Mouse (Mus musculus) forebrain, embryonic 11.5 days (tissue): ENCODE results near the gene Fam217a. TPM values are rescaled to one million over a fixed set of nuclear protein-coding genes. Genes with fewer than 3 reads are reported as not detected.
"Not testable (repeated sequence)": the region's sequence is repeated elsewhere in the genome, so short reads cannot be mapped to it uniquely, and the experiment has no call there.

Experiments
- ATAC-seq: fragments of 200-750 bp; cut with Nextera tagmentation; replicated peaks from 2 replicates; pipeline ENCODE4 v1.8.0; 2017; ENCODE audit warnings: moderate TSS enrichment; ENCODE audit not compliant: low FRiP score
- DNase-seq: peaks from one replicate; pipeline ENCODE4 v3.0.0-alpha.2; 2017; ENCODE audit warnings: low spot score
- H3K27ac ChIP-seq: fragments of 300-500 bp; sonication (generic); 2 replicates; pipeline ENCODE4 v1.5.1; 2014; ENCODE audit warnings: low read depth, low read length
- H3K27me3 ChIP-seq: fragments of 300-500 bp; sonication (generic); 2 replicates; pipeline ENCODE4 v1.6.1; 2014; ENCODE audit warnings: mild to moderate bottlenecking, low read length, mixed read lengths; ENCODE audit not compliant: control insufficient read depth, insufficient read depth
- H3K36me3 ChIP-seq: fragments of 300-500 bp; sonication (generic); 2 replicates; pipeline ENCODE4 v1.6.1; 2014; ENCODE audit warnings: mild to moderate bottlenecking, low read length, moderate library complexity, mixed read lengths; ENCODE audit not compliant: control insufficient read depth, insufficient read depth
- H3K4me1 ChIP-seq: fragments of 300-500 bp; sonication (generic); replicated peaks from 2 replicates; pipeline ENCODE4 v1.6.1; 2014; ENCODE audit warnings: low read length, mixed read lengths; ENCODE audit not compliant: control insufficient read depth, insufficient read depth
- H3K4me2 ChIP-seq: fragments of 300-500 bp; sonication (generic); 2 replicates; pipeline ENCODE4 v1.6.1; 2014; ENCODE audit warnings: low read depth, mild to moderate bottlenecking, low read length, moderate library complexity, mixed read lengths; ENCODE audit not compliant: severe bottlenecking
- H3K4me3 ChIP-seq: fragments of 300-500 bp; sonication (generic); 2 replicates; pipeline ENCODE4 v1.5.1; 2014; ENCODE audit warnings: low read depth, low read length
- H3K9ac ChIP-seq: fragments of 300-500 bp; sonication (generic); 2 replicates; pipeline ENCODE4 v1.6.1; 2014; ENCODE audit warnings: low read length
- H3K9me3 ChIP-seq: fragments of 300-500 bp; sonication (generic); 2 replicates; pipeline ENCODE4 v1.6.1; 2016; ENCODE audit warnings: low read length, mixed read lengths; ENCODE audit not compliant: control insufficient read depth
- WGBS: fragments of 180-500 bp; shearing (Covaris S2); extraction: QIAGEN DNeasy Blood & Tissue Kit; methylation state at CpG from one replicate; pipeline ENCODE4 v1.1.7; 2014; 5-methylcytosine and 5-hydroxymethylcytosine counted together
- polyA plus RNA-seq: library from polyadenylated mRNA; unstranded; fragments of >200 nt; fragmentation: Nextera tagmentation; extraction: Ambion mirVana; gene quantifications from 2 replicates; pipeline ENCODE4 v1.2.1, GENCODE M21; 2014

Fam217a gene
- 0.60 and 0.69 TPM in 2 replicates for polyA plus RNA-seq

- 85% methylated on average over 4 of the region's 4 CpGs for WGBS
- Histone ChIP-seq H3K4me3 (no peak within 1 kb of the TSS), H3K27ac (no peak within 1 kb of the TSS), H3K9ac (no peak within 1 kb of the TSS), H3K36me3 (no peaks in the 10 kb centered on the region), H3K4me1 (no peaks in the 10 kb centered on the region), H3K4me2 (no peak within 1 kb of the TSS), H3K27me3 (no peaks in the 10 kb centered on the region), H3K9me3 (no peaks in the 10 kb centered on the region)
- DNase-seq: no peak
- no peak for ATAC-seq
Measured at GRCm38 (mm10) chr13:34924210-34924609, at the start of gene Fam217a, which contains the start of gene 4933417A18Rik. Gene Fam217a, minus strand, starts transcription at chr13:34924310. Gene 4933417A18Rik, plus strand, starts transcription at chr13:34924409.

GRCm38 (mm10) chr13:34973770-34974169 is 49.7 kb upstream of the Fam217a start:
- Histone ChIP-seq H3K4me2 (no peak overlapping the region), H3K27me3 (no peaks in the 10 kb centered on the region), H3K9ac (no peak overlapping the region), H3K27ac (no peak overlapping the region), H3K36me3 (no peaks in the 10 kb centered on the region), H3K4me3 (no peak overlapping the region), H3K4me1 (no peaks in the 10 kb centered on the region), H3K9me3 (no peaks in the 10 kb centered on the region)
- DNase-seq: no peak
- ATAC-seq: no peak
- WGBS: 67% methylated on average over 1 of the region's 1 CpGs

- 40% methylated on average over 1 of the region's 1 CpGs for WGBS
- ATAC-seq: no peak
- Histone ChIP-seq H3K36me3 (no peaks in the 10 kb centered on the region), H3K9me3 (no peaks in the 10 kb centered on the region), H3K4me2 (no peak overlapping the region), H3K27me3 (no peaks in the 10 kb centered on the region), H3K4me1 (no peaks in the 10 kb centered on the region), H3K9ac (no peak overlapping the region), H3K27ac (no peak overlapping the region), H3K4me3 (no peak overlapping the region)
- DNase-seq: no peak
Measured at GRCm38 (mm10) chr13:34973149-34973548, 49.0 kb upstream of the Fam217a start.

GRCm38 (mm10) chr13:34972456-34972855 is 48.3 kb upstream of the Fam217a start:
- H3K9me3 ChIP-seq, H3K4me1 ChIP-seq, DNase-seq, H3K9ac ChIP-seq, H3K36me3 ChIP-seq, H3K4me2 ChIP-seq, ATAC-seq, H3K4me3 ChIP-seq, H3K27ac ChIP-seq, H3K27me3 ChIP-seq: not testable (repeated sequence)

GRCm38 (mm10) chr13:34965647-34966046 is 41.5 kb upstream of the Fam217a start:
- not testable (repeated sequence) for H3K9ac ChIP-seq
- 70% methylated on average over 9 of the region's 9 CpGs for WGBS

GRCm38 (mm10) chr13:34964866-34965265 is 40.8 kb upstream of the Fam217a start:
- no peak overlapping the region for H3K4me2 ChIP-seq
- H3K36me3 ChIP-seq: no peaks in the 10 kb centered on the region
- peaks cover 11% of the 10 kb centered on the region for H3K27me3 ChIP-seq
- 0 out of 2 replicates have a peak, but pooled peaks cover 3% of the 10 kb centered on the region for H3K4me1 ChIP-seq
- H3K9ac ChIP-seq: no peak overlapping the region
- ATAC-seq (no peak), DNase-seq (no peak)
- no peaks in the 10 kb centered on the region for H3K9me3 ChIP-seq
- no peak overlapping the region for H3K27ac ChIP-seq
- WGBS: 8% methylated on average over 5 of the region's 5 CpGs
- H3K4me3 ChIP-seq: no peak overlapping the region

More at GRCm38 (mm10) chr13:34965647-34966046, 41.5 kb upstream of the Fam217a start:
- DNase-seq, ATAC-seq, H3K4me3 ChIP-seq, H3K36me3 ChIP-seq, H3K4me2 ChIP-seq, H3K27ac ChIP-seq, H3K4me1 ChIP-seq, H3K9me3 ChIP-seq: not testable (repeated sequence)
- peaks cover 11% of the 10 kb centered on the region for H3K27me3 ChIP-seq

- 0 out of 2 replicates have a peak, but pooled peaks cover 3% of the 10 kb centered on the region for H3K4me1 ChIP-seq
- H3K4me3 ChIP-seq: peak overlapping the region; percentile 35
- H3K36me3 ChIP-seq: no peaks in the 10 kb centered on the region
- no peak overlapping the region for H3K27ac ChIP-seq
- no peak for ATAC-seq
- peak; percentile 52 for DNase-seq
- H3K27me3 ChIP-seq: peaks cover 11% of the 10 kb centered on the region
- H3K9ac ChIP-seq: no peak overlapping the region; the same call in 1 of the 2 replicates
- WGBS: 3% methylated on average over 14 of the region's 14 CpGs
- no peaks in the 10 kb centered on the region for H3K9me3 ChIP-seq
- peak overlapping the region; percentile 68 for H3K4me2 ChIP-seq
Measured at GRCm38 (mm10) chr13:34964419-34964818, 40.3 kb upstream of the Fam217a start.

GRCm38 (mm10) chr13:34963511-34964397 is 39.6 kb upstream of the Fam217a start, which contains the start of gene Eci3:
Gene Eci3, minus strand, starts transcription at chr13:34963810.
- Histone ChIP-seq H3K9ac (peak within 1 kb of the TSS; percentile 20), H3K27me3 (peaks cover 11% of the 10 kb centered on the region), H3K36me3 (no peaks in the 10 kb centered on the region), H3K9me3 (no peaks in the 10 kb centered on the region), H3K4me1 (0 out of 2 replicates have a peak, but pooled peaks cover 3% of the 10 kb centered on the region), H3K4me2 (peak within 1 kb of the TSS; percentile 68), H3K4me3 (peak within 1 kb of the TSS; percentile 35), H3K27ac (no peak within 1 kb of the TSS)
- 3% methylated on average over 32 of the region's 32 CpGs for WGBS
- DNase-seq (peak; percentile 57), ATAC-seq (peak; percentile 64)
